Mouse (Mus musculus) B cell, adult 2 months (primary cell): ENCODE data around the gene Mypn.

ENCODE experiments used
- DNase-seq, 2 experiments: peaks; one replicate each; pipeline ENCODE4 v3.0.0; 2022

Gene Mypn

DNA sequence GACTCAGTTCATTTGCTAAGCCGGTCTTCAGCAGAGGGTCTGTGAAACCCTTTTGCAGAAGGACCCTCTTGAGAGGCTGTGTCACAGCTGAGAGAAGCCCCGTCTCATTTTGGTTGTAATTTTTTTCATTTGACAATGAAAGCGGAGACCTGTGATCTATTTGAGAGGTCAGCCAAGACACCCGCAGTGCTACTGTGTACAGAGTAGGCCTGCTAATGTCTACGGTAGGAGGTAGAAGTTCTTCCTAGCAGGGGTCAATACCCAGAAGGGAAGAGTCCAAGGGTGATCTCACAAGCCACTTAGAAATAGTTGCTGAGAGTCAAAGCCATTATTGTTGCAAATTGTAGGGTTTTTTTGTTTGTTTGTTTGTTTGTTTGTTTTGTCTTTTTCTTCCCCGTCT is 49.5 kb downstream of the Mypn start:
- no peak for DNase-seq

DNA sequence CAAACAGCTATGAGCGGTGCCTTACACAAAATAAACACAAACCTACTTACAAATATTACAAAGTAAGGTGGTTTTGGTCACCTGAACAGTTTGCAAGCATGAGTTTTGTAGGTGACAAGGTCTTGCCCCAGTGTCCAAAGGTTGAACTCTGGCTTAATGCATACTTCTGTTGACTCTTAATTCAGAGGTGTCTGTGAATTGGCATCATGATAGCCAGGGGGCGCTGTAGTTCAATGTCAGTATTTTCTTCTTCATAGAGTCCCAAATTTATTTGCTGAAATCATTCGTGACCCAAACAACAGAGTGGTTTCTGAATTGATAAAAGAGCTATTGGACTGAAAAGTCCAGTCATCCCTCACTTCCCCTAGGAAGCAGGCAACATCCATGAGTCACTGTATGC is 50.2 kb downstream of the Mypn start:
- DNase-seq: peak; percentile 88 to 91

DNA sequence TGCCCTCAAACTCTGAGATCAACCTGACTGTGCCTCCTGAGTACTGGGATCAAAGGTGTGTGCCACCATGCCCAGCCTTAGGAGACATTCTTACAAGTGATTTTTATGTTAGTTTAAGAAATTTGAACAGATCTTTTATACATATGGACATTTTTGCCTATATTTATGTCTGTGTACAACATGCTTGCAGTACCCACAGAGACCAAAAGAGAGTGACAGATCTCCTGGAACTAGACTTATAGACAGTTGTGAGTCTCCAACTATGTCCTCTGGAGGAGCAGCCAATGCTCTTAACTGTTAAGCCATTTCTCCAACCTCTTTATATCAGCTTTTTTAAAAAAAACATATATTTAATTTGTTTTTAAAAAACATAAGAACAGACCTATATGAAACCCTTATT is 51.4 kb downstream of the Mypn start:
- no peak for DNase-seq

DNA sequence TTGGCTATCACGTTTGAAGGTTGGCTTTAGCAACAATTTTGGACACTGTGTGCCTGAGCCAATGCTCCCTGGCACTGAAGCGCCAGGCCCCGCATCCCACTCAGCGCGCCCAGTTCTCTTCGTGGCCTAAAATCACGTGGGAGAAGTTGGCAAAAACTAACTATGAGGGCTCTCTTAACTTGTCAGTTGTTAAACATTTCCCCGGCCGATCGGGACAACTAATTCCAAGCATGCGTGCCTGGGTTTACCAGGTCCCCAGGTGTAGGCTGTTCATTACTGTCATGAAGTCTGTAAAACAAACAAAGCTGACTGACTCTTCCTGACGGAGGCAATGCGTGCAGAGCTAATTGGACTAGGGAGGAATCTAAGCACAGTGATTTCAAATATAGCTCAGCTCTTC is 61.1 kb downstream of the Mypn start:
- no peak for DNase-seq

DNA sequence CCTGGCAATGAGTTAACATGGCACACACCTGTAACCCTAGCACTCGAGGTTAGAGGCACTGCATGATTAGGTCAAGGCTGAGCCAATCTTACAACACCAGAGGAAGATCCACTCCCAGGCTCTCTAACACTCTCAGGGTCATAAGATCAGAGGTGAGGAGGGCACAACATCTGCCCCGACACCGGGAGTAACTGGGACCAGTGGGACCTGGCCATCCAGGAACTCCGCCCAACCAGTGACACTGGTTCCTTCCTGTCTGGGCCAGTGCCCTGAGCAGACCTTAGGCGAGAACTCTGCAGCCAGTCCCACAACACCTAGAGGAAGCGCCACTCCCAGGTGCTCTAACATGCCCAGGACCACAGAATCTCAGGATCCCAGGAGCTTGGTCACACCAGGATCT is 67.3 kb downstream of the Mypn start:
- no peak for DNase-seq

DNA sequence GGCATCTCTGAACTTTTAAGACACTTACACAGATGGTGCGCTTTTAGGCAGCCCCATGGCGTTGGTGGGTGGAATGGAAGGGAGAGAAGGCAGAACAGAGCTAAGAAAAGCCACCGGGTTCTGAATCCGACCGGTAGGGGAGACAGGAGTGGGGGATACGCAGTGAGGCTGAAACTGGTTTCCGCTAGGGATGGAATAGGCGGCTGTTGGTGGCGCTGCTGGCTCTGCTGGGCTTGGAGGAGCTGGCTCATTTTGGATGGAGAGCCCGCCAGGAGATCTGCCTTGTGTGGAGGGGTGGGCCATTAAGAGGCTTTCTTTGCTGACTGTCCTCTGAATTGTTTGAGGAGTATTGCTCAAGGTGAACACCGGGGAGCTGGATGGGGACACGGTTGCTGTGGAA is 68.1 kb downstream of the Mypn start:
- DNase-seq: no peak

DNA sequence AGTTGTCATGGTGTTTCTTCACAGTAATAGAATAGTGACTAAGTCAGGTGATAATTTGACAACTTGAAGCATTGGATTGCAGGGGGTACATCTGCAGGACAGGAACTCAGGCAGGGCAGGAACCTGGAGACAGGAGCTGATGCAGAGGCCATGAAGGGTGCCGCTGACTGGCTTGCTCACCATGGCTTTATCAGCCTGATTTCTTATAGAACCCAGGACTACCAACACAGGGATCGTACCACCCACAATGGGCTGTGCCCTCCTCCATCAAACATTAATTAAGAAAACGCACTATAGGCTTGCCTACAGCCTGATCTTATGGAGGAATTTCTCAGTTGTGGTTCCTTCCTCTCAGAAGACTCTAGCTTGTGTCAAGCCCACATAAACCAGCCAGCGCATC is 70.4 kb downstream of the Mypn start:
- DNase-seq: no peak

DNA sequence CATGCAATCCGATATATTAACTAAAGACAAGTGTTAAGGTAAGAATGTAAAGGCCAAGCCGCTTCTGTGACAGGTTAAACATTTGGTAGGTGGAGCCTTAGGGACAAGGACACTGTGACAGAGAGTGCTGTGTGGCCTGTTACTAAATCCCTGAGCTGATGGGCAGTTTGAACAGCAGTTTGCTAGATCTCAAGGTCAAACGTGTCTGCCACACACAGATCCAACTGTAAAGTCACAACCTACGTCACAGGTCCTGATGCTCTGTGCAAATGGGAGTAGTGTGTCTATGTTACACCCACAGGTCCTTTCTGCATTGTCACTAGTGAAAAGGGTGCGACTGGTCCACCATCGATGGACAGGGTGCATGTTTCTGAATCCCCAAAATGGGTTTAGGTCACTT is 71.4 kb downstream of the Mypn start:
- no peak for DNase-seq

DNA sequence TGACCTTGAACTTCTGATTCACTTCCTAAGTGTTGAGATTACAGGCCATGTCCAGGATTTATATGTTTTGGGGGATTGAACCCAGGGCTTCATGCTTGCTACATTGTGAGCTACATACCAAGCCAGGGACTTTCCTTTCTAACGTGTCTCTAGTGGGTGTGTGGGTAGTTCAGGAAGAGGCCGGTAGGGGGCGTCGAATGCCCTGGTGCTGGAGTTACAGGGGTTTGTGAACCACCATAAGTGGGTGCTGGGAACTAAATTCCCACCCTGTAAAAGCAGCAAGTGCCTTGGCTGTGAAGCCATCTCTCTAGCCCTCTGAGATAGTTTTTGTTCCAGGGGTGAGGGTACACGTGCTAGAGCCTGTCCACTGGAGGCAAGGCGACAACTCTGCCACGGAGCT is 73.3 kb downstream of the Mypn start:
- no peak for DNase-seq

DNA sequence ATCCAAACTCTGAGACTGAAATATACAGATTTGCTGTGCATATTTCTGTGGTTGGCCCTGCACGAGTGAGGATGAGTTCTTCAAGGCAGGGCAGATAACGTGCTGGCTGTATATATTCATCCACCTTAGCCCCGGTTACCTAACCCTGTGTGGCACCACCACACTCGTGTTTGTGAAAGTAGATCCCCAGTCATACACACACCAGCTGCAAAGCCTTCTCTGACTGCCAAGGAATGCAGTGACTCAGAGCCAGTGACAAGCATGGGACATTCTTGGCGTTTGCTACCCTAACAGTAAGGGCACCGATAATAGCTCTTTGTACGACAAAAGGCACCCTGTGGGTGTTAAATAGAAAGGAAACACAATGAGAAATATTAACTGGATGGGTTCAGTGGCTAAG is 75.5 kb downstream of the Mypn start:
- DNase-seq: no peak

DNA sequence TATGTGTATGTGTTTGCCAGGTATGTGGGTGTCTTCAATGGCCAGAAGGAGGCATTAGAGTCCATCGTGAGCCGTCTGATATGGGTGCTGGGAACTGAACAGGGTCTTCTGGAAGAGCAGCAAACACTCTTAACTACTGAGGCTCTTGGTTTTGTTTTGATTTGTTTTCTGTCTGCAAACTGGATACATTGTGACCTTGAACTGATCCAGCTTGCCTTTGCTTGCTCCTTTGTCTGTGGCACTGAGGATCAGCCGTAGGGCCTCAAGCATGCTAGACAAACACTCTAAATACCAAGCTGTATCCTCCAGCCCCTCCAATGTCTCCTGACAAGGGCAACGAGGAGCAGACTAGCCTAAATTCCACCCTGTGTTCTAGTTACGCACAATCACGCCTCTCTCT is 76.6 kb downstream of the Mypn start:
- no peak for DNase-seq

DNA sequence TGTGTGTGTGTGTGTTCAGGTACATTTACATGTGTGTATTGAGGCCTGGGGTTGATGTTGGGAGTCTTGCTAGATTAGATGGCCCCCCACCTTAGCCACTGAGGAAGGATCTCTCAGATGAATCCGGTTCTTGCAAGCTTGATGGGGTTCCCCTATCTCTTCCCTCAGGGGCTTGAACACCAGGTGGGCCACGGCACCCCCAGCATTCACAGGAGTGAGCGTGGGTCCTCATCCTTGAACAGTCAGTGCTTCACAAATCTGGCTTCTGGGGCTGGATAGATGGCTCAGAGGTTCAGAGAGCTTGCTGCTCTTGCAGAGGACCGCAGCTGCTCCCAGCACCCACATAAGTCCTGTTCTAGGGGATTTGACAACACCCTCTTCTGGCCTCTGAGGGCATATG is 77.6 kb downstream of the Mypn start:
- DNase-seq: no peak

DNA sequence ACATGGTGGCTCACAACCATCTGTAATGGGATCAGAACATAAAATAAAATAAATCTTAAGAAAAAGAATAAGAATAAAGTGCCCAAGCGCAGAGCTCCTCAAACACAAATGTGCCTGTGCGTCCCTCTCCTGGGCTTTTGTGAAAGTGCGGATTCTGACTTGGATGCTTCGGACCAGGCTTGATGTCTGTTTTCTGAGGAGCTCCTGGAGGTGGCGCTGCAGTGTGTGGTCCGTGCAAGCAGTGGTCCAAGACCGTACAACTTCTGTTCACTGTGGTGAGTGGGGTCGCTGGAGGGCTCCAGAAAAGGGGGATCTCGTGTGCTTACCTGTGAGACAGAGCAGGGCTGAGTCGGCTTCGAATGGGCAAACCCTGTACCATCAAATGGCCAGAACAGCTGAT is 78.4 kb downstream of the Mypn start:
- no peak for DNase-seq

DNA sequence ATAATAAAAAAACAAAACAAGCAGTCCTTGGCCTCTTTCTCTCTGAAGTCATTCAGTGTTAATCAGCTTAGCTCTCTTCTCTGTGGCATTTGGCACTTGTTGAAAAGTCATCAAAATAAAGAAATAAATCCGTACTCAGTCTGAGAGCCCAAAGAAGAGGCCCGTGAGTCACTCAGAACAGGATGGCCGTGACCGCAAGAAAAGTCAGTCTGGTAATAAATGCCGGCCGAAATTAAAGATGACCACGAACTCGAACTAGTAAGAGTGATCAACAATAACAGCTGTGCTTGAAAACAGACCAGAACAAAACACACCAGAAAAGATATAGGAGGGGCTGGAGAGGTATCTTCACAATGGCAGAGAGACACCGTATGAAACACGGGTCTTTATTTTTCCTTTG is 79.7 kb downstream of the Mypn start:
- DNase-seq: no peak

DNA sequence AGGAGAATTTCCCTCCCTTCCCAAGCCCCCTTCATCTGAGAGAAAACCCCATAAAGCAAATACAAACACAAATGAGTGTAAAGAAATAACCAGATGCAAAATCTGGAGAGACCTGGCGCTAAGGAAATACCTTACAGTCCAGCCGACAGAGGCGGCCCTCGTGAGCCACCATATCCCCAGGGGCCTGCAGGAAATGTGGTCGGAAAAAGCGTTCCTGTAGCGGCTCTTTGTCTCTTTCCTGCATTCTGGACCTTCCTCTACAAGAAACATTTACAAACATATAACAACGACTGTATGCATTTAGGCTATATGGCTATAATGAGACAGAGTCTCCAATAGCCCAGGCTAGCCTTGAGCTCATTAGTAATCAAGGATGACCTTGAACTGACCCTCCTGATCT is 80.6 kb downstream of the Mypn start:
- DNase-seq: no peak

DNA sequence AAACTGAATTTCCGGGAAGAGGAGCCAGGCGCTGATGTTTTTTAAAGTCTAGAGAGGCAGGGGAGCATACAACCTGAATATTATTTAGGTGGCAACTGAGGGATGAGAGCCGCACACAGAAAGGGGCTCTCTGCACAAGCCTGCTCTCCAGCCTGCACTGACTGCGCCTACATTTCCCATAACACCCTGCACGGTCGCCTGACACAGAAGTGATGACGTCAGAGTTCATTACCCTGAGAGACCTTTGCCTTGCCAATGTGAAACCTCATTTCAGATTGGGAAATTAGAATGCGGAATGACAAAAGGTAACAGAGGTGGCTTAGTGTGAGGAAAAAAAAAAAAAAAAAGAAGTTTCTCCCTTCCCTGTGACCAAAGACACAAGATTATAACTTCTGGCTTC is 81.2 kb downstream of the Mypn start:
- DNase-seq: peak in 1 of 2 experiments; percentile 30

DNA sequence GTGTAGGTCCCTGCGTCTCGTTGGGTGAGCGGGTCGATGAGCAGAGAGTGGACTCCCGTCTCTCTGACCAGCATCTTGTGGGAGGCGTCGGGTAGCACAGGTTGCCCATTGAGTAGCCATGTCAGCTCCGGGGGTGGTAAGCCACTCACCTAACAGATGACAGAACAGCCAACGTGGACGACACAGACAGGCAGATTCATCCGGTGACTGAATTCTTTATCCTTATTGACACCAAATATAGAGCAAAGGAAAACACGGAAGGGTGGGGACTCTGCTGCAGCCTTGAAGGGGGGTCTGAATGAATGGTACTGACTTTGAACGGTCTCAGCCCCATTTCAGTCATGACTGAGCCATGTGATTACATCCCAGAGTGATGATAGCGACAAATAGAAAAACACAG is 81.8 kb downstream of the Mypn start:
- no peak for DNase-seq

DNA sequence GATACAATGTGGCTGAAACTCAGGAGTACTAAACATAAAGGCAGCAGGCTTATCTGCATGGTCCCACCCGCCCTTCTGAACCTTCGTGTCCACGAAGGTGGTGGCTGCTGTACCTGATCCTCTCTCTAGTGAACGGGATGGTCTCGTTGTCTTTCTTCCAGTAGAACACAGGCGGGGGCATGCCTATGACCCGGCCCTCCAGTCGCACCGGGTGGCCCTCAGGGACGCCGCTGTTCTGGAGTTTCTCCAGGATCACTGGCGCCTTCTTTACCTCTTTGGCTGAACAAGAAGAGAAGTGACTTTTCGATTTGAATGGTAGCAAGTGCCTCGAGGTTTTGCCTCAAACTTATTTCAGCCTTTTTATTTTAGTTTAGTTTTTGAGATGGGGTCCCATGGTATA is 83.8 kb downstream of the Mypn start:
- DNase-seq: no peak

DNA sequence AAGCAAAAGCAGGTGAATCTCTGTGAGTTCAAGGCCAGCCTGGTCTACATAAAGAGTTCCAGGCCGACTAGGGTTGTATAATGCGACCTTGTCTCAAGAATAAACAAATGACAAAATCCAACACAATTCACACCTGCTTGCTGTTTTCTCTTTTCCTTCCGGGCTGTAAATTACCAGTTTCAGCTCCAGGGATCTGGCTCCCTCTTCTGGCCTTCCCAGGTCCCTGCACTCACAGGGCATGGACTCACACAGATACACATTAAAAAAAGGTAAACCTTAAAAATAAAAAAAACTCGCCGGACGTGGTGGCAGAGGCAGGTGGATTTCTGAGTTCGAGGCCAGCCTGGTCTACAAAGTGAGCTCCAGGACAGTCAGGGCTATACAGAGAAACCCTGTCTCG is 86.2 kb downstream of the Mypn start:
- DNase-seq: no peak

DNA sequence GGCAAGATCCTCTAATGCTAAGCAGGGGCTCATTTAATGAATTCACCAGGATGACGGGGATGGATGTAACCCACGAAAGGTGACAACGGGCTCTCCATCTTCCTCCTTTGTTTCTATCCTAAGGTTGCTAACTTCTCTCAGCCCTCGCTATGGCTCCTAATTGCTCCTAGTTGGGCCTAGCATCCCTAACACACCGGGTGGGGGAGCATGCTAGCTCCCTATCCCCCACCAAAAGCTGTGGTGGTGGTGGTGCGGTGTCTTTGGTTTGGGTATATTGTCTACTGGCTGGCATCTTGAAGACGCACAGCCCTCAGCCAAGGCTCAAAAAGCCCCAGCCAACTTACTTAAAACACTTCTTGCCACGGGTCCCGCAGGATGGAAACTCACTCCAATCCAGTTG is 87.4 kb downstream of the Mypn start:
- no peak for DNase-seq

DNA sequence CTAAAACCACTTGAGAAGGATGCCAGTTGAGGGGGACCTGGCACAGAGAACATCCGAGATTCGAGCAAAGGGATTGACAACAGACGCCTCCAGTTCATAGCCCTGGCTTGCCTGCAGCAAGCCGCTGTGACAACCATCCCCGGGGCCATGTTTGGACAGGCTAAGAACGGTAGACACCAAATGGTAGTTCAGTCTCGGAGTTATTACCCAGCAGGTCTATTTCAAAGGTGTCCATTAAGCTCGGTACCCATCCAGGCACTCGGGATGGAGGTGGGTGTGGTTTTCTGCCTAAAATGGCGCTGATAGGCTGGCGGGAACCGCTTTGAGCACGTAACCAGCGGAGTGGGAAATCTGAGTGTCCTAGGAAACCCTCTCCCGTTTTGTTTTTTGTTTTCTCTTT is 87.9 kb downstream of the Mypn start:
- no peak for DNase-seq

DNA sequence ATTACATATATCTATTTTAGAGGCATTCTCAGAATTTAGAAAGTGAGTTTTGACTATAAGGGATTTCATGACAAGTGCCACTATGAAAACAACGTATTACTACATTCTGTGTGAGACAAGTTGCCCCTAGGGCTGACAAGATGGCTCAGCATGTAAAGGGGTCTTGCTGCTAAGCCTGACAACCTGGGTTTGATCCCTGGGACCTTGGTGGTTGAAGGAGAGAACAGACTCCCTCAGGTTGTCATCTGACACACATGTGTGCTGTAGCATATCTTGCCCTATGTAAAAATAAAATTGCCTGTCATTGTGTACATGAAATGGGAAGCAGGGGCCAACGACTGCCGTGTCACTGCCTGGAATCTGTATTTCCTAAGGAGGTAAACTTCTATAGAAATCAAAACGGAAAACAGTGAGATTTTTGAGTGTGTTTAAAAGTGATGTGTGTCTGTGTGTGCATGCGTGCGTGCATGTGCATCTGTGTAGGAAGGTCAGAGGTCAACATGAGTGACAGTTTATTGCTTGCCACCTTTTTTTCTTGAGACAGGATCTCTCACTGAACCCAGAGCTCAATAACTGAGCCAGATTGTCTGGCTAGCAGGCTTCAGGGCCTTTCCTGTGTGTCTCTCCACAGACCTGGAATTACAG is 89.9 kb downstream of the Mypn start:
- no peak for DNase-seq

DNA sequence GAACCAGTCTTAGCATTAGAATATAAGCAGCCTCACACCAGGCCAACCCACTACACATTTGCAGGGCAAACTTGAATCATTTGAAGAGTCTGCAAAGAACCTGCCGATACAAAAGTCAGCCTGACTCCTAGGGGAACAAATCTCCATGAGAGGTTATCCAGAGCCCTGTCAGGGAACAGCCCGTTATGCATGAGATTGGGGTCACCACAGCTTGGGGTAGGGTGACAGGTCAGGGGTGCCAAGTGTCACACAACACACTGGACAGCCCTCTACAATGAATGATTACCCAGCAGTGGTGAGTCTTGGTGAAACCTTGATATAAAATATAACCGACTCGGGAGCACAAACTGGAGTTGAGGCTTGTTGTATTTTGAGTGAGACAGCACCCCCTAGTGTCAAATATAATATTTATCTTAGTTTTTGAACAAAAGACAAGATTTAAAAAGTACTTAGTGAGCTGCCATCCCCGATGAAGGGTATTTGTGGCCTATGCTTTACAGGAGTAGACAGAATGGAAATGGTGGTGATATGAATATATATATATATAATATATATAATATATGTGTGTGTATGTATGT is 90.6 kb downstream of the Mypn start:
- DNase-seq: peak in 1 of 2 experiments; percentile 20

DNA sequence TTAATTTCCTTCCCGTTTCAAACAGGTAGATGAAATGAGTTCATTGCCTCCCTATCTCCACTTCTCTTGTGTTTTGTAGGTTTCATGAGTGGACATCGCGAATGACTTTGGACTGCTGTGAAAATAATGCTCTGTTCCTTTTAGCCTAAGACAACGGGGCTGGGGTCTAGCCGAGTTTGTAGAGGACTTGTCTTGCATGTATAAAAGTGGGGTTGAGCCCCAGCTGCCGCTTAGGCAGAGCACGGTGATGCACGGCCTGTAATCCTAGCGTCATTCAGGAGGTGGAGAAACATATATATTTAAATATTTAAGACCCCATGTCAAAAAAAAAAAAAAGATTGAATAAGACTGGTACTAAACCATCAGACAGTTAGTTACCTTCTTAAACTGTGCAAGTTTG is 103.1 kb downstream of the Mypn start:
- DNase-seq: no peak

DNA sequence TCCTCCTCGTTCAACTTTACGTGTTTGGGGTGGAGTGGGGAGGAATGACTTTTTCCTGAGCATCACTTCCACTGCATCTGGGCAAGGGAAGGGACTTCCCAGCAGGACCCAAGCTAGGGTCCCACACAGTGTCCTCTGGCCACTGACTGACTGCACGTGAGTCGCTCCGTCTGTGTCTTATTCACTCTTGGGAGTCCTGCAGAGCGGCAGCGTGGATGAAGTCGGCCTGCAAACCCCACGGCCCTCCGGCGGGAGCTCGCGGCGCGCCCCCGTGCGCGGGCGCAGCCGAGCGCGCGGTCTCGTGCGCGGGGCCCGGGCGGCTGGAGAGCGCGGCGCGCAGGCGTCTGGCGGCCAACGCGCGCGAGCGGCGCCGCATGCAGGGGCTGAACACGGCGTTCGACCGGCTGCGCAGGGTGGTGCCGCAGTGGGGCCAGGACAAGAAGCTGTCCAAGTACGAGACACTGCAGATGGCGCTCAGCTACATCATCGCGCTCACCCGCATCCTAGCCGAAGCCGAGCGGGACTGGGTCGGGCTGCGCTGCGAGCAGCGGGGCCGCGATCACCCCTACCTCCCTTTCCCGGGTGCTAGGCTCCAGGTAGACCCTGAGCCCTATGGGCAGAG is 103.7 kb downstream of the Mypn start:
- peak; percentile 24 to 38 for DNase-seq
